Mouse (Mus musculus) E14TG2a.4 (cell line): ENCODE measurements around the gene 4930404N11Rik.

Source experiments
- CTCF ChIP-seq: conservative IDR thresholded peaks from 2 replicates; pipeline ENCODE4 v1.5.1; 2014; ENCODE audit warnings: low read length
- NANOG ChIP-seq: IDR thresholded peaks from 2 replicates; pipeline ENCODE4 v1.6.1; 2014; ENCODE audit warnings: borderline replicate concordance, low read length, mixed read lengths
- POU5F1 ChIP-seq: IDR thresholded peaks from 2 replicates; pipeline ENCODE4 v1.6.1; 2014; ENCODE audit warnings: low read length, borderline replicate concordance

- no peak; the same call in 1 of the 2 replicates for TF ChIP-seq CTCF
- TF ChIP-seq POU5F1 = no peak
- TF ChIP-seq NANOG = no peak
Measured at GRCm38 (mm10) chr10:81349146-81349545, 16.5 kb downstream of the 4930404N11Rik start.
